Comparison of ENCODE assay signal across 8 mouse cellular contexts in the genomic region with DNA sequence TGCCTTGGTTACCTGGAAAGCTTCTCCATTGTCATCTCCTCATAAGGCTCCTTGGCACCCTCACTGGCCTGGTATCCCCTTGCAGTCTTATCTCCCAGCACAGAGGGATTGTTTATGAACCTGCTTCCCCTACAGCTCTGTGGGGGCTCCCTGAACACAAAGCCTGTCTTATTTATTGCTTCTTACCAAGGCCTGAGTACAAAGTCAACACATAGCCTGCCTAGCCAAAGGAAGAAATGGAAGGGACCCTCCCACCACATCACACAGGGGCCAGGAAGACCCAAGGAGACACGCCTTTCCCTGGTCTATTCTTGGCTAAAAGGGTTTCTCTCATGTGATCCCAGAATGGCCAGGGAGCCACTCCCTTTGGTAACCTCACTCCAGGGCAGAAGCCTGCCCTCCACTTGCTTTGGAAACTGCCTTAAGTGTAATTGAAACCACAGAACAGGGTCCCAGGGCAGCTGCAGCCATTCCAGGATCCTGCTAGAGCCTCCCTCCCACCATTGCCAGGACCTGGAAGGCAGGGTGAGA. TPM values are rescaled to one million over a fixed set of nuclear protein-coding genes. Genes with fewer than 3 reads are reported as not detected.
A peak's percentile ranks its signal among the peaks of the same experiment; 100 is the strongest.
DNase-seq lines count a peak whose midpoint lies in the region; ATAC-seq and TF ChIP-seq lines count a peak whose summit lies in the region.

No protein-coding gene starts in this region.

- no peak for TF ChIP-seq CTCF in lung, embryonic 14.5 days (IDR thresholded peaks at IDR 0.05; ENCODE audit: low read depth)
- TF ChIP-seq CTCF in thymus, adult 2 months (IDR thresholded peaks at IDR 0.05; ENCODE audit: borderline replicate concordance, control insufficient read depth, extremely low read depth, insufficient read depth, low read length, poor library complexity), result no peak

- no peak overlapping the region for H3K4me3 ChIP-seq in embryonic facial prominence, embryonic 12.5 days
- no peak overlapping the region for H3K4me3 ChIP-seq in hindbrain, embryonic 14.5 days (replicated peaks; ENCODE audit: low read length)
- H3K4me3 ChIP-seq in lung, embryonic 14.5 days (ENCODE audit: low read depth, low read length), result no peak overlapping the region
- H3K4me3 ChIP-seq in thymus, adult 2 months (ENCODE audit: control insufficient read depth, insufficient read depth, low read length), result no peak overlapping the region

- WGBS in embryonic facial prominence, embryonic 12.5 days, result 25% methylated on average over 1 of the region's 1 CpGs
- 38% methylated on average over 1 of the region's 1 CpGs for WGBS in hindbrain, embryonic 14.5 days
- 15% methylated on average over 1 of the region's 1 CpGs for WGBS in lung, embryonic 14.5 days
- WGBS in thymus, adult 2 months, result 70% methylated on average over 1 of the region's 1 CpGs

- H3K4me2 ChIP-seq in embryonic facial prominence, embryonic 12.5 days (replicated peaks), result no peak overlapping the region
- no peak overlapping the region for H3K4me2 ChIP-seq in hindbrain, embryonic 14.5 days (replicated peaks)
- no peak overlapping the region for H3K4me2 ChIP-seq in lung, embryonic 14.5 days

- no peaks in the 10 kb centered on the region for H3K9me3 ChIP-seq in embryonic facial prominence, embryonic 12.5 days
- H3K9me3 ChIP-seq in hindbrain, embryonic 14.5 days (ENCODE audit: control insufficient read depth, low read length), result no peaks in the 10 kb centered on the region
- H3K9me3 ChIP-seq in lung, embryonic 14.5 days (ENCODE audit: low read depth, low read length), result no peaks in the 10 kb centered on the region

- no peak for TF ChIP-seq POLR2A in thymus, adult 2 months (IDR thresholded peaks at IDR 0.05; ENCODE audit: control insufficient read depth, extremely low read depth, insufficient read depth, low read length, poor library complexity)

- H3K27ac ChIP-seq in embryonic facial prominence, embryonic 12.5 days, result peak overlapping the region; percentile 78; the same call in 1 of the 2 replicates
- peak overlapping the region; percentile 43 for H3K27ac ChIP-seq in hindbrain, embryonic 14.5 days
- peak overlapping the region; percentile 63 for H3K27ac ChIP-seq in lung, embryonic 14.5 days (ENCODE audit: low read depth)
- no peak overlapping the region for H3K27ac ChIP-seq in thymus, adult 2 months (ENCODE audit: control insufficient read depth, insufficient read depth, low read length)

- ATAC-seq in embryonic facial prominence, embryonic 12.5 days (ENCODE audit: insufficient number of reproducible peaks, insufficient read depth, low FRiP score, low TSS enrichment), result no peak
- ATAC-seq in hindbrain, embryonic 14.5 days (ENCODE audit: low FRiP score), result no peak
- ATAC-seq in lung, embryonic 14.5 days (ENCODE audit: insufficient read depth), result no peak; the same call in 1 of the 2 replicates

- peaks cover 14% of the 10 kb centered on the region for H3K4me1 ChIP-seq in embryonic facial prominence, embryonic 12.5 days
- peaks cover 12% of the 10 kb centered on the region for H3K4me1 ChIP-seq in hindbrain, embryonic 14.5 days (replicated peaks; ENCODE audit: control insufficient read depth, insufficient read depth, low read length)
- peaks cover 6% of the 10 kb centered on the region for H3K4me1 ChIP-seq in lung, embryonic 14.5 days (ENCODE audit: insufficient read depth)
- H3K4me1 ChIP-seq in thymus, adult 2 months (replicated peaks; ENCODE audit: control insufficient read depth, insufficient read depth, low read length), result peaks cover 12% of the 10 kb centered on the region

- H3K36me3 ChIP-seq in embryonic facial prominence, embryonic 12.5 days, result 0 out of 2 replicates have a peak, but pooled peaks cover 5% of the 10 kb centered on the region
- no peaks in the 10 kb centered on the region for H3K36me3 ChIP-seq in hindbrain, embryonic 14.5 days (replicated peaks; ENCODE audit: control insufficient read depth, insufficient read depth)
- H3K36me3 ChIP-seq in lung, embryonic 14.5 days (ENCODE audit: insufficient read depth), result 0 out of 2 replicates have a peak, but pooled peaks cover 8% of the 10 kb centered on the region
- H3K36me3 ChIP-seq in thymus, adult 2 months (ENCODE audit: control insufficient read depth, insufficient read depth, low read length), result no peaks in the 10 kb centered on the region

- H3K9ac ChIP-seq in embryonic facial prominence, embryonic 12.5 days, result no peak overlapping the region
- no peak overlapping the region for H3K9ac ChIP-seq in hindbrain, embryonic 14.5 days
- no peak overlapping the region for H3K9ac ChIP-seq in lung, embryonic 14.5 days

- no peaks in the 10 kb centered on the region for H3K27me3 ChIP-seq in embryonic facial prominence, embryonic 12.5 days
- H3K27me3 ChIP-seq in hindbrain, embryonic 14.5 days (ENCODE audit: control insufficient read depth, insufficient read depth, low read length), result no peaks in the 10 kb centered on the region
- no peaks in the 10 kb centered on the region for H3K27me3 ChIP-seq in lung, embryonic 14.5 days (ENCODE audit: insufficient read depth, low read length)
- H3K27me3 ChIP-seq in thymus, adult 2 months (ENCODE audit: control insufficient read depth, insufficient read depth, low read length), result no peaks in the 10 kb centered on the region

- DNase-seq in adrenal gland, adult 2 months, result peak; percentile 35
- DNase-seq in adrenal gland, adult 8-10 months, result no peak
- DNase-seq in hindbrain, embryonic 14.5 days (ENCODE audit: low spot score), result no peak
- peak; percentile 65 for DNase-seq in lung, embryonic 14.5 days
- DNase-seq in spleen, postnatal 10 days (ENCODE audit: low spot score in 2 of 2), result no peak
- no peak for DNase-seq in thymus, postnatal 0 days (ENCODE audit: low spot score)
- no peak for DNase-seq in thymus, adult 2 months

RNA-seq across cellular contexts. Expression of a gene that starts 4.8 kb away (rescaled TPM):
- 10 to 100 TPM; 45.1 to 51.6 TPM for total RNA-seq in adrenal gland, adult 2 months (2021)
- 66.3 and 67.2 TPM in 2 replicates for polyA plus RNA-seq in adrenal gland, adult 2 months (2012; rRNA removed)
- 10 to 100 TPM; 49.4 to 74.0 (median 65.6) TPM for total RNA-seq in adrenal gland, adult 8-10 months (2022)
- polyA plus RNA-seq in embryonic facial prominence, embryonic 12.5 days (2016; fragmentation: Nextera tagmentation; extraction: Ambion mirVana), result 83.0 and 89.9 TPM in 2 replicates
- polyA plus RNA-seq in hindbrain, embryonic 14.5 days (2014; fragmentation: Nextera tagmentation; extraction: Ambion mirVana), result 72.9 and 74.7 TPM in 2 replicates
- 76.9 and 83.0 TPM in 2 replicates for polyA plus RNA-seq in lung, embryonic 14.5 days (2014; fragmentation: Nextera tagmentation; extraction: Ambion mirVana)
- 92.5 and 107 TPM in 2 replicates for polyA plus RNA-seq in thymus, postnatal 0 days (2015; fragmentation: Nextera tagmentation; extraction: Ambion mirVana)
- polyA plus RNA-seq in thymus, adult 2 months (2012; rRNA removed), result 79.7 and 87.9 TPM in 2 replicates

RNA-seq across cellular contexts. Expression of a gene that starts 16.8 kb away (rescaled TPM):
- 10 to 100 TPM; 21.1 to 36.6 TPM for total RNA-seq in adrenal gland, adult 2 months (2021)
- 63.9 and 72.0 TPM in 2 replicates for polyA plus RNA-seq in adrenal gland, adult 2 months (2012; rRNA removed)
- 10 to 100 TPM; 26.0 to 57.3 (median 35.5) TPM for total RNA-seq in adrenal gland, adult 8-10 months (2022)
- polyA plus RNA-seq in embryonic facial prominence, embryonic 12.5 days (2016; fragmentation: Nextera tagmentation; extraction: Ambion mirVana), result 57.8 and 59.4 TPM in 2 replicates
- polyA plus RNA-seq in hindbrain, embryonic 14.5 days (2014; fragmentation: Nextera tagmentation; extraction: Ambion mirVana), result 148 and 167 TPM in 2 replicates
- 122 and 126 TPM in 2 replicates for polyA plus RNA-seq in lung, embryonic 14.5 days (2014; fragmentation: Nextera tagmentation; extraction: Ambion mirVana)
- polyA plus RNA-seq in thymus, postnatal 0 days (2015; fragmentation: Nextera tagmentation; extraction: Ambion mirVana), result 424 and 433 TPM in 2 replicates
- polyA plus RNA-seq in thymus, adult 2 months (2012; rRNA removed), result 227 and 263 TPM in 2 replicates

RNA-seq across cellular contexts. Expression of a gene that starts 37.3 kb away (rescaled TPM):
- 10 to 100 TPM; 16.7 to 21.9 TPM for total RNA-seq in adrenal gland, adult 2 months (2021)
- polyA plus RNA-seq in adrenal gland, adult 2 months (2012; rRNA removed), result 37.4 TPM in 2 replicates
- 10 to 100 TPM; 17.3 to 26.7 (median 20.3) TPM for total RNA-seq in adrenal gland, adult 8-10 months (2022)
- 16.9 and 17.4 TPM in 2 replicates for polyA plus RNA-seq in embryonic facial prominence, embryonic 12.5 days (2016; fragmentation: Nextera tagmentation; extraction: Ambion mirVana)
- 14.6 and 15.4 TPM in 2 replicates for polyA plus RNA-seq in hindbrain, embryonic 14.5 days (2014; fragmentation: Nextera tagmentation; extraction: Ambion mirVana)
- 14.8 and 15.8 TPM in 2 replicates for polyA plus RNA-seq in lung, embryonic 14.5 days (2014; fragmentation: Nextera tagmentation; extraction: Ambion mirVana)
- polyA plus RNA-seq in thymus, postnatal 0 days (2015; fragmentation: Nextera tagmentation; extraction: Ambion mirVana), result 8.6 and 9.5 TPM in 2 replicates
- polyA plus RNA-seq in thymus, adult 2 months (2012; rRNA removed), result 92.6 and 99.0 TPM in 2 replicates

RNA-seq across cellular contexts. Expression of a gene that starts 41.0 kb away (rescaled TPM):
- 1 to 10 TPM; 1.4 to 2.7 TPM for total RNA-seq in adrenal gland, adult 2 months (2021)
- 5.6 and 6.7 TPM in 2 replicates for polyA plus RNA-seq in adrenal gland, adult 2 months (2012; rRNA removed)
- total RNA-seq in adrenal gland, adult 8-10 months (2022), result 1 to 10 TPM in 3 of 4 experiments, under 1 TPM in 1; 0.90 to 4.9 (median 3.1) TPM
- polyA plus RNA-seq in embryonic facial prominence, embryonic 12.5 days (2016; fragmentation: Nextera tagmentation; extraction: Ambion mirVana), result 6.7 and 7.4 TPM in 2 replicates
- 5.8 and 7.9 TPM in 2 replicates for polyA plus RNA-seq in hindbrain, embryonic 14.5 days (2014; fragmentation: Nextera tagmentation; extraction: Ambion mirVana)
- polyA plus RNA-seq in lung, embryonic 14.5 days (2014; fragmentation: Nextera tagmentation; extraction: Ambion mirVana), result 6.3 and 6.6 TPM in 2 replicates
- polyA plus RNA-seq in thymus, postnatal 0 days (2015; fragmentation: Nextera tagmentation; extraction: Ambion mirVana), result 5.3 and 5.9 TPM in 2 replicates
- 24.0 and 31.7 TPM in 2 replicates for polyA plus RNA-seq in thymus, adult 2 months (2012; rRNA removed)

RNA-seq across cellular contexts. Expression of a gene that starts 41.6 kb away (rescaled TPM):
- 100 to 1,000 TPM; 114 to 124 TPM for total RNA-seq in adrenal gland, adult 2 months (2021)
- 304 and 353 TPM in 2 replicates for polyA plus RNA-seq in adrenal gland, adult 2 months (2012; rRNA removed)
- 100 to 1,000 TPM; 103 to 166 (median 137) TPM for total RNA-seq in adrenal gland, adult 8-10 months (2022)
- 120 and 124 TPM in 2 replicates for polyA plus RNA-seq in embryonic facial prominence, embryonic 12.5 days (2016; fragmentation: Nextera tagmentation; extraction: Ambion mirVana)
- 85.9 and 89.6 TPM in 2 replicates for polyA plus RNA-seq in hindbrain, embryonic 14.5 days (2014; fragmentation: Nextera tagmentation; extraction: Ambion mirVana)
- polyA plus RNA-seq in lung, embryonic 14.5 days (2014; fragmentation: Nextera tagmentation; extraction: Ambion mirVana), result 114 and 125 TPM in 2 replicates
- 154 and 164 TPM in 2 replicates for polyA plus RNA-seq in thymus, postnatal 0 days (2015; fragmentation: Nextera tagmentation; extraction: Ambion mirVana)
- polyA plus RNA-seq in thymus, adult 2 months (2012; rRNA removed), result 467 and 538 TPM in 2 replicates

Comparison
In these comparisons a context has a peak if more than half of its experiments do, and no peak if none do; other contexts are left out.
1. DNase-seq: peak in adrenal gland, adult 2 months (single experiment) and lung, embryonic 14.5 days (single experiment); none in adrenal gland, adult 8-10 months (single experiment), hindbrain, embryonic 14.5 days (single experiment), spleen, postnatal 10 days (0 of 2), thymus, postnatal 0 days (single experiment) and thymus, adult 2 months (single experiment).